Mouse (Mus musculus): ENCODE results near the gene Zswim5.

DNA sequence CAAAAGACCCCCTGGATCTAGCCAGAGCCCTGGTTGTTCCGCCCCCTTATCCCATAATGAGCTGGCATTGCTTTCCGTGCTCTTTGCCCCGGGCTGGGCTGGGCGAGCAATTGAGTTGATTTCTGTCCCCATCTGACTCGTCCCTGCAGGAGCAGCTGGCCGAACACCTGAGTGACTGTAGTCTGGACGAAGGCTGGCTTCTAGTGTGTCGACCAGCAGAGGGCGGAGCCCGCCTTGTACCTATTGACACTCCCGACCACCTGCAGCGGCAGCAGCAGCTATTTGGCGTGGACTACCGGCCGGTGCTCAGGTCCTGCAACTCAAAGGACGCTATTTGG lies 118.6 kb downstream of the Zswim5 start:
- TF ChIP-seq CTCF (IDR thresholded peaks at IDR 0.05; ENCODE audit: extremely low read depth, insufficient read depth, low read length) (0 out of 2 replicates have a peak, but pooled peaks have one; percentile 11), POLR2A (IDR thresholded peaks at IDR 0.05; ENCODE audit: extremely low read depth, insufficient read depth, low read length) (no peak)
